Mouse (Mus musculus): ENCODE results near the gene Atp6v1c2.

Gene Atp6v1c2

DNA sequence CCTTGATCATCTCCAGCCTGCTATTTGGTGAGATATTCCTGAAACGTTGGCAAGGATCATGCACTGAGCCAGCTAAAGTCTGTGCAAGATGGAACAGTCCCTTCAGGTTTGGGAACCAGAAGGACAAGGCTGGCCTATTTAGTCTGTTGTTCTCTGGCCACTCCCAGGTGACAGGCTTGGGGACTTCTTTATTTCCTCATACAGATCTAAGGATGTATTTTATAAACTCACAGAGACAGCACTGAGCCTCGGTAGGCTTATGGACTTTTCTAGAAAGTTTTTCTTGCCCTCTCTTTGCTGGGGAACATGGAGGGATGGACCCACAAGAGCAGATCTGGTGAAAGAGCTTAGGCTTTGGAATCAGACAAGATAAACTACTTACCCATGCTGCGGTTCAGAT, at the start of gene Atp6v1c2:
Gene Atp6v1c2, minus strand, starts transcription at position 101 of the 400 bp plus-strand sequence.
- DNase-seq = no peak

DNA sequence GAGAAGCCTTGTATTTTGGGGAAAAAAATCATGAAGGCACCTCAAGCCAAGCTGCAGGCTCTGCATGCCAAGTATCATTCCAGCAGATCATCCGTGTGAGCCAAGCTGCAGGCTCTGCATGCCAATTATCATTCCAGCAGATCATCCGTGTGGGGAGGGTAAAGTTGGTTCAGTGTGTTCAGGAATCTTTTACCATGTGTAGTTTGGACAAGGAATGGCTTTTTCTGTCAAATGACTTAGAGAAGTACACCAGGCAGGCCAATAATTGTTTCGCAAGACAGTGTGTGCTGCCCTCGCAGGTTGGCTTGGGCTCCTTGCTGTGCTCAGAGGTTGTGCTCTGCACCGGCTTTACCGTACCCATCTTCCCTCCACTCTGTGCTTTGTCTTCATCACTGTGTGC, 47.4 kb upstream of the Atp6v1c2 start:
- DNase-seq = no peak

DNA sequence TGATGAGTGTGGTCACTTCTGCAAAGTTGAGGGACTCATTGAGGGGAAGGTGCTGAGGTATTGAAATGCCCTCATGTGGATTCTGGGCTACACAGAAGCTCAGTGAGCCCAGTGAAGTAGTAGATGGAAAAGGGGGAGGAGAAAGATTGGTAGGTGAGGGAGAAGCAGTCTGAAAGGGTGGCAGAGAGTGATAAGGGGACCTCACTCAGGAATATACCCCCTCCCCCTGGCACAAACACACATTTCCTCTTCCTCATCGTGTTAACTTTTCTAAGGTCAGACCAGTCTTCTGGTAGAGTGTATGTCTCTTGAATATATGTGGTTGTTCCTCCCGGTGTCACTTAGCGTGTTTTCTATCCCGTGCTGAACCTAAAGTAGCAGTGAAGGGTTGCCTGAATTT, 46.1 kb upstream of the Atp6v1c2 start:
- DNase-seq = no peak

DNA sequence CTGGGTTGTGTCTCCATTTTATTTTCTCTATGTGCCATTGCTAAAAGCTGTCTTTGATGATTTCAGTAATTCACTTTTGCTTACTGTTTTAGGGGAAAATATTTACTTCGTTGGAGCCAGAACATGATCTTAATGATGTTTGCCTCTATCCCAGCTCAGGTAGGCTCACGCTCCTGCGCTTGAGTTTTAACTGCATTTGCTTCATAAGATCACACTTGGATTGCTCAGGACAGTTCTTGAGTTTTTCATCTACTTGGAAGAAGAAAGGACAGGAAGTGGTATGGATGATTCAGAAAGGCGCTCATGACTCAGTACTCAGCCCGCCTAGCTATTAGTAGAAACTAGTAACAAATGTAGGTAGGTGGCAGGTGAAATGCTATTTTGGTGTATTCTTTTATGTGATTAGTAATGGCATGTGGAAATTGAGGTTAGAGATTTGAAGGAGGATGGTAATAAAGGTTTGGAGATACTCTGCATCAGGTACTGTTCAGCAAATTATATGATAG, 44.4 kb upstream of the Atp6v1c2 start:
- no peak for DNase-seq

DNA sequence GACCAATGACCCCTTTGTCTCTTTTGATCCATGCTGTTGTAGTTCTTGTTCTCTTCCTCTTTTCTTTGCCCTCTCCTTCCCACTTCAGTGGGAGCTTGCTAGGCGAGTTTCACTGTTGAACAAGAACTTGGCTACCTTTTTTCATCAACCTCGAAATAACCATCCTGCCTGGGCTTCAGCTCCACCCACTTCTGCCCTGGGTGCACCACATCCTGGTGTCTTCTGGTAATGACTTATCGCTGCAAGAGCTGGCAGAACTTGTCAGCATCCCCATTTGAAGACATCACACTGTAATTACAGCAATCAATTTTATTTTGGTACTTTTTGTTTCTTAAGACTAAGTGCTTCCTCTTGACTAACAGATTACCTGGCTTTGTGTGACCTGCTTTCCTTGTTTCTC, 43.5 kb upstream of the Atp6v1c2 start:
- peak in 1 of 2 experiments; percentile 19 for DNase-seq

DNA sequence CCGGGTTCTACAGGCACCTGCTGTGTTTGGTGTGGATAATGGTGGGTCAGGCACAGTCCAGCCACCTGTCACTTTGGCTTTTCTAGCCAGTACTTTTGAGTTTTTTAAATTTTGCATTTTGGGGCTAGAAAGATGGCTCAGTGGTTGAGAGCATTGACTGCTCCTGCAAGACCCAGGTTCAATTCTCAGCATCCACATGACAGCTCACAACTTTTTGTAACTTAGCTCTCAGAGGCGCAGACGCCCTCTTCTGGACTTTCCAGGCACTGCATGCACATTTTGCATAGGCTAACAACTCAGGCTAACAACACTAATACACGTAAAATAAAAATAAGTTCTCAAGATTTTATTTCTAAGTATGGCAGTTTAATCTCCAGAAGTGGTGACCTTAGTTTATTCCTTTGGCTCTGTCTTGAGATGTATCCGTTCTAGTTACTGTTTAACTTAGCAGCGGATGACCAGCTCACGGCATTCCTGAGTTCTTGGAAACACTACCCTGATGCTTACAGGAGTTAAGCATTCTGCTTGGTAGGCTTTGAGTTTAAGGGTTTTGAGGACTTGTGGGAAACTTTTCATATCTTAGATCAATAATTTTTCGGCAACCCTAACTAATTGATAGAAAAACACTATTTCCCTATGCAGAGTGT, 42.6 kb upstream of the Atp6v1c2 start:
- peak in 1 of 2 experiments; percentile 22 for DNase-seq

DNA sequence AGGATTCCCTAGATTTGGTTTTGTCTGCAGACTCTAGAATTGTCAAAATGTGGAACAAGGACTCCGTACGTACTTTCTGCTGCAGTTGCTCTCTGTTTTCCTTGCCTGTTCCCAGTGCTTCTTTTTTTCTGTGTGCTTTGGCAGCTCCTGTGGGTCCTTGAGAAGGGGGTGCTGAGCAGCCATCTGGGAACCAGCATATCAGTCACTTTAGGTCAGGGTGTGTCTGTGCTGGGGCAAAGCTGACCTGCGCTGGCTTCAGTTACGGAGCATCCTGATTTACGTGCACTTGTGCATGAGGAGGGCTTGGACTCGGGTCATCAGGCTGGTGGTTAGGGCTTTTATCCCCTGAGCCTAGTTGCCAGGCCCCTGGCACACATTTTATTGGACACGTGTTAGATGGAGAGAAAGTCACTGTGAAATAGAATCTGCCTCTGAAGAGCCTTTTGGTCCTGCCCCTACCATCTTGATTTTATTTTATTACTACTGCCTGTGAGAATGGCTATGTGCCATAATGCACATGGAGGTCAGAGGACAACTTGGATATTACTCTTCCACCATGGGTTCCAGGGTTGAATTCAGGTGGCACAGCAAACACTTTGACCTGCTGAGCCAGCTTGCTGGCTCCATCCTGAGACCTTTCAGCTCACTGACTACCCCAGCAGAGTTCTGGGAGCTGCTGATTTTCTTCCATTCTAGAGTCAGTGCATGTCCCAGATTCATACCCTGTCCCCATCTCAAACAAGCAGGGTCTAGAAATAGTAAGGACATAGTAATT, 40.6 kb upstream of the Atp6v1c2 start:
- no peak for DNase-seq

DNA sequence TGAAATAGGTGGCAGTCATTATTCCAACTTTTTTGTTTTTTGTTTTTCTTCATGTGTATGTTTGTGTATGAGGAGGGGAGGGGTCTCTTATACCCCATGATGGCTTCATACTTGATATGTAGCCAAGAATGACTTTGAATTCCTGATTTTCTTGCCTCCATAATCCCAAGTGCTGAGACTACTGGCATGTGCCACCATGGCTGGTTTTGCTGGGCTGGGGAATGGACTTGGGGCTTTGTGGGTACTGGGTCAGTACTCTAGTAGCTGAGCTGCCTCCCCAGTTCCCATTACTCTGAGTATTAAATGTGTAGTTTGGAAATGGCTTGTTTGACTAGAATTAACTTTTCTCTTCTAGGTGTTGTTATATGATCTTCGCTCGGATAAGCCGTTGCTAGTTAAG, 40.0 kb upstream of the Atp6v1c2 start:
- DNase-seq = no peak

DNA sequence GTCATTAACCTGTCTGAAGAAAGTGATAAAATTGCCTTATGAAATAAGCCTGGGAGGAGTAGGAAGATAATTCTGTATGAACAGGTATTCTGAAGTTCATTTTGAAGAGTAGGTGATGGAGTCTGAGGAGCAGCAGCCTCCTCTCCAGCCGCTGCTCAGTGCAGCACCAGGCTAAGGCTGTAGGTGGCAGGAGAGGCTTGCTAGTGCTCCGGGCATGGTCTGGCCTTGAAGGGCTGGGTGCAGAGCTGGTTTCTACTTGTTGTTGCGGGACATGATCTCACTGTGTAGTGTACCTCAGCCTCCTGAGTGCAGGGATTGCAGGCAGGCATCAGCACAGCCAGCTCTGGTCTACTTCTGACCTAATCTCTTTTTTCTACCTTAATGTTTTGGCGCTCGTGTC, 37.8 kb upstream of the Atp6v1c2 start:
- peak; percentile 36 to 41 for DNase-seq

DNA sequence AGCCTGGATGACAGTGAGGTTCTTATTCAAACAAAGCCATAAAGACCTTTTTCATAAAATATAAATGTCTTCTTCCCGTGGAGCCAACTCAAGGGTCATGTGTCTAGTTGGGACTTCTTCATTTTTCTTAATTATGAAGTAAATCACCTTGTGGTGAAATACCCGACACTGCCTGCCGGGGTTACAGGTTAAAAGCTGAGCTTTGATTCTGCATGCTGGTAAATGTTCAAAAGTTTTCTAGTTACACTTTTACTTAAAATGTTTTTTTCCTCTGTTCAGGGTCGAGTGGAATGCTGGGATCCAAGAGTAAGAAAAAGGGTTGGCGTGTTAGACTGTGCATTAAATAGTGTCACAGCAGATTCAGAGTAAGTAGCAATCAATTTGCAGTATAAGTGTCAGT, 33.2 kb upstream of the Atp6v1c2 start:
- no peak for DNase-seq

DNA sequence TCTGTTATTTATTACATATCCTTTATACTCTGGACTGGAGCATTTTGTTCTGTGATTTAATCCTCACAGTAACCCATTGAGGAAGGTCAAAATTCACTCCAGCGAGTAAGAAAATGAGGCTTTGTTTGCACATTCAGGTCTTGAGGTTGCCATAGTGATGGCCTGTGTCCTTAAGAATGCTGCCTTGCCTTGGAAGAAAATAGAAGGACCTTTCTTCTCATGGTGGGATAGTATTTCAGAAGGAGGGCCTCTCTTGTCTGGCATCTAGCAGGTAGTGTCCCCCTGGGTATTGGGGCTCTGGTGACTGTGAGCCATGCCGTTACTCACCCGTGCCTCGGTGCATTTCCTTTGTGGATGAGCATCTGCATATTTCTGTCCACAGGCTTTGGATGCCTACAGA, 31.5 kb upstream of the Atp6v1c2 start:
- no peak for DNase-seq

DNA sequence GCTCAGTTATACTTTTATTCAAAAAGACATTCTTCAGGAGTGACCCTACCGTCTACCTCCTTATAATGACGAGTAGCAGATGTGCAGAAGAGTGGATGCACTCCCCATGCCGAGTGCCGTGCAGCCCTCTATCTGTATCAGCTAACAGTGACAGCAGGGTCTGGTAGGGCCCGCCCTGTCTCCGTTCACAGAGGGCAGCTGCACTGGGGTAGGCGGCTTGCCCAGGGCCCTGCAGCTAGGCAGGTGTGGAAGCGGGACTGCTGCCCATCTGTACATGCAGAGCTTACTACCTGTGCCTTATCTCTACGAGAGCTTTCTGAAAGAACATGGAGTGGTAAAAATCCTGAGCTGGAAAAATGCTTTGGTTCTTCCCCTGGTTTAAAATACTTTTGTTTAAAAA, 30.9 kb upstream of the Atp6v1c2 start:
- DNase-seq = no peak

DNA sequence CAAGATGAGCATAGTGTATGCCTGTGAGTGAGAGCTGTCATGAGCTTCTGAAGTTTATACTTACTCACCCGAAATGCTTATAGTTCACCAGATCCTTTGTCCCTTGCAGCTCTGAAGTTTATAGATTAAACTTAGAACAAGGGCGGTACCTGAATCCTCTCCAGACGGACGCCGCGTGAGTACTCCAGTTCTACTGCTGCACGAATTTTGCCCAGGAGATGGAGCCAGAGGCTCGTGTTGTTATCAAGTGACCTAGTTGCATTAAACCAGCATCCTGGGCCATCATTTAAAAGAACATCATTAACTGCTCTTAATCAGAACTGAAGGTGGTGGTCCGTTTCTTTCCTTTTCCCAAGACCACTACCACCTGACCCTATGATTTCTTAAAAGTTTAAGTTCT, 29.8 kb upstream of the Atp6v1c2 start:
- no peak for DNase-seq

DNA sequence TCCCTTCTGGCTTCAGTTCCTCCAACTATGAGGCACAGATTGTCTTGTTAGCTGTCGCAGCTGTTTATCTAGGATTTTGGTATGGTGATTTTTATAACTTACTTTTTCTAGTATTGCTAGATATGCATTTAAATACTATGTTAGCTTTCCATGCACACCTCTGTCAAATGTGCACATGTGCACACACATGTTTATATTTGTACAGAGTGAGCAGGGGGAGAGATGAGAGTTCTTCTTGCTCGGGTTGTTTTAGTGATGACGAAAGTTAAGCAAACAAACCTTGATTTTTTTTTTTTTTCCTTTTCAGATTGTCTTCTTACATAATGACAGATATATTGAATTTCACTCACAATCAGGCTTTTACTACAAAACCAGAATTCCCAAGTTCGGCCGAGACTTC, 28.6 kb upstream of the Atp6v1c2 start:
- DNase-seq = no peak

DNA sequence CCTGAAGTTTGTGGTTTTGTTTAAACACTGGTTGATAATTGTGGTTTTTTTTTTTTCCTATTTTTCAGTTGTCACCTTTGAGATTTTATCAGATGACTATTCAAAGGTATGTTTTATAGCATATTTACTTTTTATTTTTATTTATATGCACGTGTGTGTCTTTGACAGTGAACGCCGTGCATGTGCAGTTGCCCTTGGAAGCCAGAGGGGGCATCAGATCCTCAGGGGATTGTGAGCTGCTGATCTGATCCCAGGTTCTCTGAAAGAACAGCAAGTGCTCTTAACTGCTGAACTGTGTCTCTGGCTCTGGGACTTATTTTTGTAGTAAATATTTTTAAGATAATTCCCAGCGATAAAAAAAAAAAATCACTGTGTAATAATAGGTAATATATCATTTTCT, 27.7 kb upstream of the Atp6v1c2 start:
- DNase-seq = no peak

DNA sequence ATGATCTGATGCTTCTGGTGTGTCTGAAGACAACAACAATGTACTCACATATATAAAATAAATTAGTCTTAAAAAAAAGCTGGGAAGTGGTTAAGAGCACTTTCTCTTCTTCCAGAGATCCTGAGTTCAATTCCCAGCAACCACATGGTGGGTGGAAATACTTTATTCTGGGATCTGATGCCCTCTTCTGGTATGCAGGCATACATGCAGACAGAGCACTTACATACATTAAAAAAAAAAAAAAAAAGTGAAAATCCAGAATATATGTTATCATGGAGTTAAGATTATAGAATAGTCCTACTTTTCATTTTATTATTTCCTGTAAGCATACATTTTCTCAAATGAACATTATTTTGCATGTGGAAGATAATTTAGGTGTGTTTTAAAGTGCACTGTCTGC, 20.9 kb upstream of the Atp6v1c2 start:
- DNase-seq = no peak

DNA sequence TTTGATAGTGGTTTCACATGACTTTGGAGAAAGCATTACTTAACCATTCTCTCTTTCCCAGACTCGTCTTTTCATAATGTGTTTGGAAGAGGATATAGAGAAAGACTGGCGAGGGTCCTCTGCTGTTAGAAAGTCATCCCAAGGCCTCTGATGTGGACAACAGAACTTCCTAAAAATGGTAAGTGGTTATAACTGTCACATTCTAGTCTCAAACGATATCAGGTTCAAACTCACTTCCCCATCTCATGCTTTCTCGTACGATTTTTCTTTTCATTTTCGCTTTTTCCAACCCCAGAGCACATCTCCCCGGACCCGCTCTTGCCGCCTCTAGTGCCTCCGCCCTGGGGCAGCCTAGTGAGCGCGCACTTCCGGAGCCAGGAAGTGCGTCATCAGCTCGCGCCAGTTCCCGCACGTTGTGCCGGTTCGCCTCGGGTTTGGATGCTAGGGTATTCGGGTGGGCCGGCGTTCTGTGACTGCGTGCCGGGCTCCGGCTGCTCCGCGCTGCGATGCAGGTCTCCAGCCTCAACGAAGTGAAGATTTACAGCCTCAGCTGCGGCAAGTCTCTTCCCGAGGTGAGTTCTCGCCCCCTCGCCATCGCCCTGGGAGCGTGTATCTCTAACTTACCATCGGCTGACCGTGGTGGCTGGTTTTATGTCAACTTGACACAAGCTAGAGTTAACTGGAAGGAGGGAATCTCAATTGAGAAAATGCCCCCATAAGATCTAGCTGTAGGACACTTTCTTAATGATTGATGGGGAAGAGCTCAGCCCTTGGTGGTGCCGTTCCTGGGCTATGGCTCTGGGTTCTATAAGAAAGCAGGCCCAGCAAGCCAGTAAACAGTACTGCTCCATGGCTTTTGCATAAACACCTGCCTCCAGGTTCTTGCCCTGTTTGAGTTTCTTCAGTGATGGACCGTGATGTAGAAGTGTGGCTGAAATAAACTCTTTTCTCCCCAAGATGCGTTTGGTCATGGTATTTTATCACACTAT, 19.2 kb upstream of the Atp6v1c2 start, which contains the start of gene Nol10:
Gene Nol10, plus strand, starts transcription at position 411 of the 989 bp plus-strand sequence.
- DNase-seq = peak; percentile 78 to 84

DNA sequence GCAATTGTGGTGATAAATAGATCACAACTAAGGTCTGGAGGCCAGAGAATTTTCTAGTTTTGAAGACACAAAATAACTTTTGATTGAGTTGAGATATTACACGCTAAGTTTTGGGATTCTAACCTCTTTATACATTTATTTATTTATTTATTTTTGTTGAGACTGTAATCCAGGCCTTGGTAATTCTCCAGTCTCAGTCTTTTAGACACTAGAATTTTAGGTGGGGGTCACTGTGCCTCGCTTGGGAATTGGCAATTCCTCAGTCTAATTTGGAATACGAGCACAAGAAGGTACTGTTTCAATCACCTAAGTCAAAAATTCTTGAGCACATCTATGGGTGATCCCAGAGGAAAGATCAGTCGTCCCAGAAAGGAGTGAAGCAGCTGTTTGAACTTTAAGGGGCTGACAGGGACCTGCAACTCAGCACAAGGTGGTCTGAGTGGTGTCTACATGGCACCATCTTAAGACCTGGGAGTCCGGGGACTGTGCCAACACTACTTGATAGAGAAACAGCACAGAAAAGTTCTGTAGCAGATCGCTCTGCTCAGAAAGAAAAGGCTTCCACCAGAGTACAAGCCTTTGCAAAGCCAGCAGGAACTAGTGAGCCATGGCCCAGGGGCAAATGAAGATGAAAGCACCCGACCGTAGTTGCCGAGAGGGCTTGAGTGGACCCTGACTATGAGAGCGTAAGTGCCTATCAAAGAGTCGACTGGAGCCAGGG, 18.3 kb upstream of the Atp6v1c2 start:
- DNase-seq = peak; percentile 6 to 7

DNA sequence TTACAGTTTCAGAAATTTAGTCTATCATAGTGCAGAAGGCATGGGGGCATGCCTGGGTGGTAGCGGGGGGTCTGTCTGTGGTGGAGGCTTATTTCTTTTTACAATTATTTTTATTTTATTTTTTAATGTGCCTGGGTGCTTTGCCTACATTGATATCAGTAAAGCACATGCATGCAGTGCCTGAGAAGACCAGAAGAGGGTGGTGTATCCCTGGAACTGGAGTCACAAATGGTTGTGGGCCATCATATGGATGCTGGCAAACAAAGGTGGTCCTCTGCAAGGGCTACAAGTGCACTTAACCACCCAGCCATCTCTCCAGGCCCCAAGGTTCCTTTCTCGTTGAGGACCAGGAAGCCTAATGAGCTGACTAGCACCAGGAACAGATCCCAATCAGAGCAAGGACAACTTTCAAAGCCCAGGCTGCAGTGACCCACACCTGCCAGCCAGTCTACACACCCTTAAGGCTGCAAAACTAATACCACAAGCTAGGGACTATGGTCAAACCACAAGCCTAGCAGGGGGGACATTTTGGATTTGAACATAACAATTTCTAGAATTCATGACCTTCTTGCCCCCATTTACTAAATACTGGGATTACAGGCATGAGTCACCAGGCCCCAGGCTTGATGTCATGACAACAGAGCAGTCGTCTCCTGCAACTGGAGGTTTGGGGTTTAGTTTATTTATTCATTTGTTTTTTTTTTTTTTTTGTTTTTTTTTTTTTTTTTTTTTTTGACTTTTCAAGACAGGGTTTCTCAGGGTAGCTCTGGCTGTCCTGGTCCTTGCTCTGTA, 10.2 kb upstream of the Atp6v1c2 start:
- no peak for DNase-seq

DNA sequence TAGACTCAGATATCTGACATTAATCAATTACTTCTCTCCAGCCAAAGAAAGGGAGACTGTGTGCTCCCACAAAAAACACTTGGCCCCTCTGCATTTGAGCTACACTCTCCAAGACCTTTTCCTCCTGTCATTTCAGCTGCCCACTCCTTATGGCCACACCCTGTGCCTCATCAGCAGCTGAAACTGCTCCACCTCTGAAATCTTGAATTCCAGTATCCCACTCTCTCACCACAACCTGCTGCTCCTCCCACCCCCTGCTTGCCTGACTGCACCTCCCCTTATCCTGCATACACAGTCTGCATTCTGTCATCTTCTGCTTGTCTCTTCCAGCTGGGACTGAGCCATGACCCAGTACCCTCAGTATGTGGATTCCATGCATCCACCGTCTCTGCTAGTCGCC, 9.2 kb upstream of the Atp6v1c2 start:
- DNase-seq = no peak

DNA sequence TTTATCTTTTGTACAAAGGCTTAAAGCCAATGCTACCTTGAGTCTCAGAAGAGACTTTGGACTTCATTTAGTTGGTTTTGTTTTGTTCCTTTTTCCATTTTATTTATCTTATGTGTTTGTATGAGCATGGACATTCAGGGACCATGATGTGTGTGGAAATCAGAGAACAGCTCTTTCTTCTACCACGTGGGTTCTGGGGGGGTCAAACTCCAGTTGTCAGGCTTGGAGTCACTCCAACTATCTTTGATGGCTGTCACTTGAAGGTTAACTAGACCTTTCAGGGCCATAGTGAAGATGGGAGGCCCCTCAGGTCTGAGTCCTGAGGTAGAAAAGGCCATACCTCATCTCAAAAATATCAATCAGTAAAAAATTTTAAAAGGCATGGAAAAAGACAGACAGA, 4.3 kb upstream of the Atp6v1c2 start:
- no peak for DNase-seq
